Mouse (Mus musculus): Measurements from ENCODE around the gene Maml2. TPM values are rescaled to one million over a fixed set of nuclear protein-coding genes. Genes with fewer than 3 reads are reported as not detected.
A peak's percentile ranks its signal among the peaks of the same experiment; 100 is the strongest.

Gene Maml2
- total and polyA plus RNA-seq, 2 experiments from 2014 or later = 11.4 to 11.6 TPM

DNA sequence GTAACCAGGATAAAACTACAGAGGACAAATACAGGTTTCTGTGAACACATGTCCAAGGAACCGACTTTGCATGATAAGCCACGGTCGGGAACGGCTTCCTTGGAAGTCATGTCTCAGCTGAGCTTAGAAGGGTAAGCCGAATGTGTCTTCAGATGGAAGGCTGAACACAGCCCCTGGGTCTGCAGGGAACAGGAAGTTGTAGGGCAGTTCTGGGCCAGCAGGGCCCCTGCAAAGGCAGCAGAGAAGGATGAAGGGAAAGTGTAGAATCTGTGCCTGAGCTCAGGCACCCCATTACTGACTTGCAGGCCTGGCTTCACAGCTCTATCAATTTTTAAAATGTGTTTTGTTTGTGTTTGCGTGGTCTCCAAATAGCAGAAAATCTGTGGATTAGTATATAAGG lies 171.0 kb downstream of the Maml2 start:
- no peak for TF ChIP-seq CTCF (IDR thresholded peaks at IDR 0.05; ENCODE audit: low read depth)
- Histone ChIP-seq H3K36me3 (ENCODE audit: insufficient read depth, low read length) (no peaks in the 10 kb centered on the region), H3K9me3 (ENCODE audit: low read length) (no peaks in the 10 kb centered on the region), H3K27me3 (ENCODE audit: insufficient read depth, low read length) (no peaks in the 10 kb centered on the region), H3K9ac (replicated peaks; ENCODE audit: low read length) (no peak overlapping the region), H3K4me2 (ENCODE audit: low read depth, low read length) (no peak overlapping the region), H3K27ac (no peak overlapping the region), H3K4me1 (ENCODE audit: insufficient read depth, low read length) (0 out of 2 replicates have a peak, but pooled peaks cover 3% of the 10 kb centered on the region), H3K4me3 (ENCODE audit: low read length) (no peak overlapping the region)
- ATAC-seq (no peak), DNase-seq (ENCODE audit: low spot score) (no peak)
- 65% methylated on average over 6 of the region's 6 CpGs for WGBS

DNA sequence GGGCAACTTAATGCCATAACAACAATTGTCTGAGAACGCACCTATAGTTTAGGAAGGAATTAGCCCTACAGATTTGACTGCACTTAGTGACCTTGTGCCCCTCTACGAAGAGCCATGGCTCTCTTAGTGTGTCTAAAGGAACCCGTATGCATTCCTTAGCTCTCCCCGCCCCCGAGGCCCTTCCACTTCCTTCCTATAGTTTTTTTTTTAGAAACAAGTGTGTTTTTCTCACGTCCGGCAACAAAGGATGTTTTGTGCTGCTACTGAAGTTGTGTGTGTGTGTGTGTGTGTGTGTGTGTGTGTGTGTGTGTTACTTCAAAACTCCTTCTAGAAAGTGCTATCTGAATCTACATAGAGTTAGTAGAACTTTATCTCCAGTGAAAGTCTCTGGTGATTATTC lies 172.3 kb downstream of the Maml2 start:
- H3K27me3 ChIP-seq (ENCODE audit: insufficient read depth, low read length) = no peaks in the 10 kb centered on the region
- H3K27ac ChIP-seq = peak overlapping the region; percentile 32; the same call in 1 of the 2 replicates
- TF ChIP-seq CTCF (IDR thresholded peaks at IDR 0.05; ENCODE audit: low read depth) = no peak
- H3K36me3 ChIP-seq (ENCODE audit: insufficient read depth, low read length) = no peaks in the 10 kb centered on the region
- ATAC-seq (no peak), DNase-seq (ENCODE audit: low spot score) (no peak)
- no peak overlapping the region for H3K9ac ChIP-seq (replicated peaks; ENCODE audit: low read length)
- no peak overlapping the region for H3K4me3 ChIP-seq (ENCODE audit: low read length)
- H3K9me3 ChIP-seq (ENCODE audit: low read length) = no peaks in the 10 kb centered on the region
- no peak overlapping the region for H3K4me2 ChIP-seq (ENCODE audit: low read depth, low read length)
- 58% methylated on average over 7 of the region's 7 CpGs for WGBS
- H3K4me1 ChIP-seq (ENCODE audit: insufficient read depth, low read length) = 0 out of 2 replicates have a peak, but pooled peaks cover 3% of the 10 kb centered on the region

DNA sequence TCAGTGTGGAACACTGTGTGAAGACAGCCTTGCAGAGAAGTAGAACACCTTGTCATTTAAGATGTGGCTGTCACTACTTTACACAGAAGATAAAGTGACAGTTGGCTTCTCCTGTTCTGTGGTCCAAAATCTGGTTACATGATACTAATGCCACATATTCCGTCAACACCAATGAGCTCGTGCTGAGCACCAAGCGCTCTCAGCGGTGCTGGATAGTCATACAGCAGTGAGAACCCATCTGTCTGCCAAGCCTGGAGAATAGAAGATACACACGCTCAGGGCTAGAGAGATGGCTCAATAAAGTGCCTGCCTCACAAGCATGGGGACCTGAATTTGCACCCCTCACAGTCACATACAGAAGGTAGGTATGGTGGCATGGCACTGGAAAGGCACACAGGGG lies 177.2 kb downstream of the Maml2 start:
- no peak overlapping the region for H3K4me3 ChIP-seq (ENCODE audit: low read length)
- H3K4me1 ChIP-seq (ENCODE audit: insufficient read depth, low read length) = no peaks in the 10 kb centered on the region
- DNase-seq (ENCODE audit: low spot score) (no peak), ATAC-seq (no peak)
- no peaks in the 10 kb centered on the region for H3K27me3 ChIP-seq (ENCODE audit: insufficient read depth, low read length)
- no peak for TF ChIP-seq CTCF (IDR thresholded peaks at IDR 0.05; ENCODE audit: low read depth)
- H3K4me2 ChIP-seq (ENCODE audit: low read depth, low read length) = no peak overlapping the region
- no peak overlapping the region for H3K9ac ChIP-seq (replicated peaks; ENCODE audit: low read length)
- WGBS = 79% methylated on average over 5 of the region's 5 CpGs
- no peak overlapping the region for H3K27ac ChIP-seq
- no peaks in the 10 kb centered on the region for H3K9me3 ChIP-seq (ENCODE audit: low read length)
- no peaks in the 10 kb centered on the region for H3K36me3 ChIP-seq (ENCODE audit: insufficient read depth, low read length)

GRCm38 (mm10) chr9:13479275-13479674 lies 181.5 kb downstream of the Maml2 start:
- DNase-seq (ENCODE audit: low spot score) = peak; percentile 9
- 18% methylated on average over 4 of the region's 4 CpGs for WGBS
- Histone ChIP-seq H3K36me3 (ENCODE audit: insufficient read depth, low read length) (no peaks in the 10 kb centered on the region), H3K27ac (no peak overlapping the region), H3K9ac (replicated peaks; ENCODE audit: low read length) (no peak overlapping the region), H3K9me3 (ENCODE audit: low read length) (no peaks in the 10 kb centered on the region), H3K4me2 (ENCODE audit: low read depth, low read length) (no peak overlapping the region), H3K4me3 (ENCODE audit: low read length) (no peak overlapping the region), H3K4me1 (ENCODE audit: insufficient read depth, low read length) (0 out of 2 replicates have a peak, but pooled peaks cover 4% of the 10 kb centered on the region), H3K27me3 (ENCODE audit: insufficient read depth, low read length) (no peaks in the 10 kb centered on the region)
- TF ChIP-seq CTCF (IDR thresholded peaks at IDR 0.05; ENCODE audit: low read depth) = no peak
- ATAC-seq = peak; percentile 58

- WGBS = 56% methylated on average over 5 of the region's 5 CpGs
Observed at GRCm38 (mm10) chr9:13483199-13484068, 185.7 kb downstream of the Maml2 start.

GRCm38 (mm10) chr9:13484267-13485240 lies 186.8 kb downstream of the Maml2 start:
- Histone ChIP-seq H3K27ac (no peak overlapping the region), H3K9me3 (ENCODE audit: low read length) (no peaks in the 10 kb centered on the region), H3K27me3 (ENCODE audit: insufficient read depth, low read length) (no peaks in the 10 kb centered on the region), H3K4me2 (ENCODE audit: low read depth, low read length) (no peak overlapping the region), H3K4me1 (ENCODE audit: insufficient read depth, low read length) (0 out of 2 replicates have a peak, but pooled peaks cover 10% of the 10 kb centered on the region), H3K4me3 (ENCODE audit: low read length) (no peak overlapping the region), H3K36me3 (ENCODE audit: insufficient read depth, low read length) (no peaks in the 10 kb centered on the region), H3K9ac (replicated peaks; ENCODE audit: low read length) (no peak overlapping the region)
- no peak for TF ChIP-seq CTCF (IDR thresholded peaks at IDR 0.05; ENCODE audit: low read depth)
- DNase-seq (ENCODE audit: low spot score) = no peak
- ATAC-seq = no peak
- WGBS = 50% methylated on average over 12 of the region's 12 CpGs

More at GRCm38 (mm10) chr9:13483199-13484068, 185.7 kb downstream of the Maml2 start:
- no peak overlapping the region for H3K4me2 ChIP-seq (ENCODE audit: low read depth, low read length)
- H3K4me1 ChIP-seq (ENCODE audit: insufficient read depth, low read length) = 0 out of 2 replicates have a peak, but pooled peaks cover 10% of the 10 kb centered on the region
- ATAC-seq = 0 out of 2 replicates have a peak, but pooled peaks have one; percentile 49
- no peak overlapping the region for H3K27ac ChIP-seq
- no peaks in the 10 kb centered on the region for H3K36me3 ChIP-seq (ENCODE audit: insufficient read depth, low read length)
- no peak for TF ChIP-seq CTCF (IDR thresholded peaks at IDR 0.05; ENCODE audit: low read depth)
- no peak overlapping the region for H3K4me3 ChIP-seq (ENCODE audit: low read length)
- H3K9me3 ChIP-seq (ENCODE audit: low read length) = no peaks in the 10 kb centered on the region
- no peak for DNase-seq (ENCODE audit: low spot score)
- H3K9ac ChIP-seq (replicated peaks; ENCODE audit: low read length) = no peak overlapping the region
- H3K27me3 ChIP-seq (ENCODE audit: insufficient read depth, low read length) = no peaks in the 10 kb centered on the region

Measured in hindbrain, postnatal 0 days (tissue).